Mouse (Mus musculus) limb, embryonic 14.5 days (tissue): ENCODE data around the gene Gusb. TPM values are rescaled to one million over a fixed set of nuclear protein-coding genes. Genes with fewer than 3 reads are reported as not detected.
"Not testable (repeated sequence)": the region's sequence is repeated elsewhere in the genome, so short reads cannot be mapped to it uniquely, and the experiment has no call there.

ENCODE experiments used
- ATAC-seq: fragments of 200-750 bp; cut with Nextera tagmentation; 2 replicates; pipeline ENCODE4 v1.8.0; 2017; ENCODE audit warnings: low read depth, moderate number of reproducible peaks, moderate TSS enrichment; ENCODE audit not compliant: low FRiP score
- DNase-seq: peaks from one replicate; pipeline ENCODE4 v3.0.0-alpha.2; 2015; ENCODE audit warnings: low spot score
- H3K27ac ChIP-seq: fragments of 300-500 bp; sonication (generic); replicated peaks from 2 replicates; pipeline ENCODE4 v1.5.1; 2014; ENCODE audit warnings: low read depth, mild to moderate bottlenecking, low read length, moderate library complexity, mixed read lengths
- H3K27me3 ChIP-seq: fragments of 300-500 bp; sonication (generic); 2 replicates; pipeline ENCODE4 v1.6.1; 2014; ENCODE audit warnings: low read length, mixed read lengths; ENCODE audit not compliant: control insufficient read depth, insufficient read depth
- H3K36me3 ChIP-seq: fragments of 300-500 bp; sonication (generic); 2 replicates; pipeline ENCODE4 v1.6.1; 2014; ENCODE audit warnings: mild to moderate bottlenecking, low read length, moderate library complexity, mixed read lengths; ENCODE audit not compliant: control insufficient read depth, insufficient read depth
- H3K4me1 ChIP-seq: fragments of 300-500 bp; sonication (generic); 2 replicates; pipeline ENCODE4 v1.6.1; 2014; ENCODE audit warnings: antibody characterized with exemption, low read length, mixed read lengths; ENCODE audit not compliant: control insufficient read depth, insufficient read depth
- H3K4me2 ChIP-seq: fragments of 300-500 bp; sonication (generic); replicated peaks from 2 replicates; pipeline ENCODE4 v1.6.1; 2014; ENCODE audit warnings: low read depth, mild to moderate bottlenecking, low read length, moderate library complexity; ENCODE audit not compliant: severe bottlenecking
- H3K4me3 ChIP-seq: fragments of 300-500 bp; sonication (generic); replicated peaks from 2 replicates; pipeline ENCODE4 v1.5.1; 2014; ENCODE audit warnings: low read length
- H3K9ac ChIP-seq: fragments of 300-500 bp; sonication (generic); 2 replicates; pipeline ENCODE4 v1.6.1; 2014; ENCODE audit warnings: mild to moderate bottlenecking, low read depth, low read length, moderate library complexity; ENCODE audit not compliant: severe bottlenecking
- H3K9me3 ChIP-seq: fragments of 300-500 bp; sonication (generic); 2 replicates; pipeline ENCODE4 v1.6.1; 2016; ENCODE audit warnings: low read length; ENCODE audit not compliant: control insufficient read depth
- POLR2A ChIP-seq: fragments of 200-500 bp; IDR thresholded peaks from 2 replicates; pipeline ENCODE4 v1.8.0; 2012; ENCODE audit warnings: inconsistent platforms, mild to moderate bottlenecking, moderate library complexity, borderline replicate concordance; ENCODE audit not compliant: insufficient read depth, insufficient read length; ENCODE audit errors: extremely low read depth
- WGBS: fragments of 180-500 bp; shearing (Covaris S2); extraction: QIAGEN DNeasy Blood & Tissue Kit; methylation state at CpG from one replicate; pipeline ENCODE4 v1.1.7; 2014; 5-methylcytosine and 5-hydroxymethylcytosine counted together
- polyA plus RNA-seq, 2 experiments: library from polyadenylated mRNA; depleted of rRNA in 1 of 2; stranded (reverse) in 1 of 2; unstranded in 1 of 2; fragments of >200 nt; fragmentation: Nextera tagmentation in 1 of 2; extraction: Ambion mirVana in 1 of 2; gene quantifications; 2 replicates each; pipeline versions ENCODE4 v1.2.1 to v1.2.3; 2012 to 2014

Gene Gusb
- polyA plus RNA-seq, 2 experiments = 37.2 to 54.4 TPM

DNA sequence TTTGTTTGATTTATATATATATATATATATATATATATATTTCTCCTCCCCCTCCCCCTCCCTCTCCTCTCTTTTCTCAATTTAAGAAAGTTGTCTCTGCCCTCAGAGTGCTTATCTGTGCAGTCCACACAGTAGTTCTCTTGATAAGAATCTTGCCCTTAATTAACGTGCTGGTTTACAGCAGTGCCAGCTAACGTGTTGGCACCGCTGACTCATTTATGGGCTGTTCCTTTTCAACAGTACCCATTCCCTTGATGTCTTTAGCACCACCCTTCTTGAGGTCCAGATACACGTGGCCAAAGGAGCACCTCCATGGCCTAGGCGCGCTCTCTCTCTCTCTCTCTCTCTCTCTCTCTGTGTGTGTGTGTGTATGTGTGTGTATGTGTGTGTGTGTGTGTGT, 47.1 kb downstream of the Gusb start:
- ATAC-seq = no peak
- Histone ChIP-seq H3K9me3 (no peaks in the 10 kb centered on the region), H3K4me3 (no peak overlapping the region), H3K27me3 (no peaks in the 10 kb centered on the region), H3K27ac (no peak overlapping the region), H3K4me2 (no peak overlapping the region), H3K4me1 (no peaks in the 10 kb centered on the region), H3K9ac (no peak overlapping the region), H3K36me3 (0 out of 2 replicates have a peak, but pooled peaks cover 7% of the 10 kb centered on the region)
- WGBS = 86% methylated on average over 6 of the region's 6 CpGs
- DNase-seq = no peak
- TF ChIP-seq POLR2A = no peak

DNA sequence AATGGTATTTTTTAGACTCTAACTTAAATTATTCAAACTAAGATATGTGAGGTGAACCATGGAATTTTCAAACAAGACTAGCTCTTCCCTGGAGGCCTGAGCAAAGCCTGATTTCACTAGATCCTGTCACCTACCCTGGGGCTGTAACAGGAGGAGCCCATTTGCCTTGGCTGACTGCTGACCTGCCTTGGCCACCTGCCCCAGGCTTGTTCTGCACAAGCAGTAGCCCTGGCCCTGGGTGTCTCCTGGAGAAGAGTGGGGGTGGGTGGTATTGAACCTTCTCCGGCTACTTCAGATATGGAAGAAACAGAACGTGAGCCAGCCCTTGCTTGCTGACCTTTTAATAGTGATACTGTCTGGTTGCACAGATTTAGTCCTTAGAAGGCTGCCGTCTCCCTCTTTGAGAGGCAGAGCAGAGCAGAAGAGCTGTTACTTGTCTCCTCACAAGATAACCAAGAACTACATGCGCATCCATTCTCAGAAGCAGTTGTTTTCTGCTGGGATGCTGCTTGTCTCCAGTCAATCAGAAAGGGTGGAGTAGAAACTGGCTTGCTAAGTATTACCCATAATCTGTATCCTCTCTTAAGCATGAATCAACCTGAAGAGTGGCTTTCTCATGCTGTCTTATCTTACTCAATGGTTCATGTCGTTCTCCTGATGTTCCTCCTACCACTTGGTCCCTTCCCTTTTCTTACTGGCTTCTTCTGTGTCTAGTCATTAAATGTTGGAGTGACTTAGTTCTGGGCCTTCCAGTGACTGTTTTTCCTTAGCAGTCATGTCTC, 48.2 kb downstream of the Gusb start:
- H3K27ac ChIP-seq = no peak overlapping the region
- H3K9ac ChIP-seq = no peak overlapping the region
- H3K4me3 ChIP-seq = no peak overlapping the region
- H3K4me1 ChIP-seq = no peaks in the 10 kb centered on the region
- DNase-seq (no peak), ATAC-seq (no peak)
- WGBS = 91% methylated on average over 5 of the region's 5 CpGs
- H3K27me3 ChIP-seq = no peaks in the 10 kb centered on the region
- no peaks in the 10 kb centered on the region for H3K9me3 ChIP-seq
- H3K4me2 ChIP-seq = no peak overlapping the region
- H3K36me3 ChIP-seq = 0 out of 2 replicates have a peak, but pooled peaks cover 7% of the 10 kb centered on the region
- TF ChIP-seq POLR2A = no peak

DNA sequence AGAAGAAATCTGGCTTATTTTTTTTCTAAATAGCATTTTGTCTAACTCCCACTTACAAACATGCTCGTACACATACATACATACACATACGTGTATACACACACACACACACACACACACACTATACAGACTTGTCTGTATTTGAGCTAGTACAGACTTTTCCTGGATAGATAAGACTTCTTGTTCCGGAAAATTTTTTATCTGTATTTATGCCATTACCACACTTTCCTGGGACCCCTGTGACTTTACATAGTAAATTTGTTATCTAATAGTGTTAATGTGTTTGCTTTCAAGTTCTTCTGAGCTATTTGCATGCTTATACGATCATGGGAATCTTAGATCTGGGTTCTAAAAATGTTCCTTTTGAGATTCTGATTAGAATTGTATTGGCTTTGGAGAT, 50.7 kb downstream of the Gusb start:
- Histone ChIP-seq H3K4me2 (no peak overlapping the region), H3K4me1 (no peaks in the 10 kb centered on the region), H3K9me3 (no peaks in the 10 kb centered on the region), H3K27ac (no peak overlapping the region), H3K36me3 (peaks cover under 1% of the 10 kb centered on the region; the same call in 1 of the 2 replicates), H3K9ac (no peak overlapping the region), H3K27me3 (no peaks in the 10 kb centered on the region), H3K4me3 (no peak overlapping the region)
- ATAC-seq (no peak), DNase-seq (no peak)
- 97% methylated on average over 4 of the region's 4 CpGs for WGBS
- no peak for TF ChIP-seq POLR2A

DNA sequence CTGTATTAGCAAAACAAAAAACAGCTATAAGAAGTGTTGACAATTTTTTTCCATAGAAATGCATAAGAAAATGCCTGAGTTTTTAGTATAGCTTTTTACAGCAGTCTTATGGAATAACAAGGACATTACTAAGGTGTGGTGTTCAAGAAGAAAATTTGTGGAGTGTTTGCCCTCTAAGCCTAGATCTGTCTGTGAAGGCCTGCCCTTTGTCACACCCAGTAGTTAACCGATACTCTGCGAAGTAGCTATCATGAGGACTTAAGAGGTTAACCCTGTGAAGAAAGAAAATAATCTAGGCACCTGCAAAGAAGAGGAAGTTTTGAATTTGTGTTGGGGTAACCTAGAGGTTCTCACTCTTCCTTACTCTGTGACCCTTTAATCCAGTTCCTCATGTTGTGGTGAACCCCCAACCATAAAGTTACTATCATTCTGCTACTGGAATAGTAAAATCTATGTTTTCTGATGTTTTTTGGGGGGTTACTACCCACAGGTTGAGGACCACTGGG, 55.3 kb downstream of the Gusb start:
- WGBS = 94% methylated on average over 2 of the region's 2 CpGs

DNA sequence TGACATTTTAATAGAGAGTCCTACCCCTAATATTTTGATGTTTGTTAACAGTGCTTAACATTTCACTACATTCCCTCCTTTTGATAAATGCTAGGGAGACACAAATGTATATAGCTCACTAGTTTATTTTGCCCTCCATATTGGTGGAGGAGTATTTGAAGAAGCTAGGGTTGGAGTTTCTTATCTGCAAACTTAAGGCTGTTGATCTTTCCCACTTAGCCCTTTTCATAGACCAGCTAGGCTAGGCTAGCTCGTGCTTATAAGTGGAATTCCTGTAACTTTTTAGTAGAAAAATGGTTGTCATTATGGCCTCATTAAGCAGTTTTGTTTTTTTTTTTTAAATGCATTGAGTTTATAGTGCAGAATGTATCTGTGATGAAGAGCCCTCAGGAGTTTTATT, 59.4 kb downstream of the Gusb start:
- no peaks in the 10 kb centered on the region for H3K9me3 ChIP-seq
- no peak for TF ChIP-seq POLR2A
- H3K36me3 ChIP-seq = peaks cover 13% of the 10 kb centered on the region
- no peak overlapping the region for H3K9ac ChIP-seq
- H3K27me3 ChIP-seq = no peaks in the 10 kb centered on the region
- no peak overlapping the region for H3K4me2 ChIP-seq
- no peaks in the 10 kb centered on the region for H3K4me1 ChIP-seq
- no peak overlapping the region for H3K27ac ChIP-seq
- H3K4me3 ChIP-seq = no peak overlapping the region
- WGBS = 68% methylated on average over 1 of the region's 1 CpGs
- ATAC-seq (no peak), DNase-seq (no peak)

More for the DNA sequence above, 55.3 kb downstream of the Gusb start:
- H3K4me3 ChIP-seq = no peak overlapping the region
- H3K9ac ChIP-seq = no peak overlapping the region
- H3K4me1 ChIP-seq = no peaks in the 10 kb centered on the region
- H3K4me2 ChIP-seq = no peak overlapping the region
- no peaks in the 10 kb centered on the region for H3K27me3 ChIP-seq
- no peaks in the 10 kb centered on the region for H3K9me3 ChIP-seq
- peaks cover 13% of the 10 kb centered on the region for H3K36me3 ChIP-seq
- no peak for TF ChIP-seq POLR2A
- no peak overlapping the region for H3K27ac ChIP-seq
- no peak for DNase-seq
- no peak for ATAC-seq

DNA sequence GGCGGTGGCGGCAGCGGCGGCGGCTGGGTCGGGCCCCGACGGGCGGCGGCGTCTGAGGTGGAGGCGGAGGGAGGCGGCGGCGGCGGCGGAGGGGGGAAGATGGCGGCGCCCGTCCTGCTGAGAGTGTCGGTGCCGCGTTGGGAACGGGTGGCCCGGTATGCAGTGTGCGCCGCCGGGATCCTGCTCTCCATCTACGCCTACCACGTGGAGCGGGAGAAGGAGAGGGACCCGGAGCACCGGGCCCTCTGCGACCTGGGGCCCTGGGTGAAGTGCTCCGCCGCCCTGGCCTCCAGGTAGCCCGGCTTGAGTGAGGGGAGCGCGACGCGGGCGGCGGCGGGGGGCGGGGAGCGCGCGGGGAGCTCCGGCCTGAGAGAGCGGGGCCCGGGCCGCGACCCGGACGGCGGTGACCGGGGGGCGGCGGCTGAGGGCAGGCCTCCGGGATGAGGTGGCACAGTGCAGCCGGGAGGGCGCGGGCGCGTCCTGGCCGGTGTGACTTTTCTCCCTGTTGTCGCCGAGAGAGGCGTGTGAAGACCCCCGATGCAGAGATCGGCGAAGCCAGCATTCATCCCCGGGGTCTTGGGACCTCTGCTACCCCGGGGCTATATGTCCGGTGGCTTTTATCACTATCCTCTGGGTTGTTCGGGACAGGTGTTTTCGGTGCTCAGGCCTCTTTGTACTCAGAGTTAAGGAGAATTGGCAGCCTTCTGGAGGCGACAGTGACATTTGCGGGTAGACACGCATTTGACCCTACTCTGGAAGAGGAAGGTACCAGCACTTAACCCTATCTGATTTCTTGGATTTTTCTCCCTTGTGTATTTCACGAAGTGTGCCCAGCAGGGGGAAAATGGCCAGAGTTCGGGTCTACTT, 60.5 kb downstream of the Gusb start:
- H3K4me3 ChIP-seq = peak overlapping the region; percentile 73
- WGBS = 1% methylated on average over 19 of the region's 82 CpGs
- not testable (repeated sequence) for H3K27ac ChIP-seq, H3K9me3 ChIP-seq, DNase-seq, H3K27me3 ChIP-seq, H3K4me1 ChIP-seq
- peak; percentile 5 for ATAC-seq
- H3K36me3 ChIP-seq = peaks cover 13% of the 10 kb centered on the region
- H3K4me2 ChIP-seq = peak overlapping the region; percentile 74
- H3K9ac ChIP-seq = peak overlapping the region; percentile 85
